Mouse (Mus musculus): ENCODE results near the gene Obscn. TPM values are rescaled to one million over a fixed set of nuclear protein-coding genes. Genes with fewer than 3 reads are reported as not detected.

The Obscn gene
- polyA plus RNA-seq, 1 experiment from 2014 or later: 0.70 TPM

- Histone ChIP-seq H3K9me3 (no peaks in the 10 kb centered on the region), H3K4me3 (replicated peaks) (no peak overlapping the region), H3K4me2 (no peak overlapping the region), H3K36me3 (peaks cover 47% of the 10 kb centered on the region), H3K9ac (replicated peaks) (no peak overlapping the region), H3K4me1 (replicated peaks) (peaks cover 35% of the 10 kb centered on the region), H3K27me3 (no peaks in the 10 kb centered on the region), H3K27ac (no peak overlapping the region)
- WGBS: 55% methylated on average over 14 of the region's 14 CpGs
- no peak for ATAC-seq (ENCODE audit: insufficient number of reproducible peaks, insufficient read depth, low FRiP score, low TSS enrichment, low read depth)
These were observed 154.4 kb downstream of the Obscn start for GRCm38 (mm10) chr11:58981541-58982447.

GRCm38 (mm10) chr11:58980381-58980990 is 155.7 kb downstream of the Obscn start:
- H3K9me3 ChIP-seq: no peaks in the 10 kb centered on the region
- H3K9ac ChIP-seq (replicated peaks): no peak overlapping the region
- H3K4me3 ChIP-seq (replicated peaks): no peak overlapping the region
- peaks cover 35% of the 10 kb centered on the region for H3K4me1 ChIP-seq (replicated peaks)
- H3K27me3 ChIP-seq: no peaks in the 10 kb centered on the region
- H3K27ac ChIP-seq: no peak overlapping the region
- no peak for ATAC-seq (ENCODE audit: insufficient number of reproducible peaks, insufficient read depth, low FRiP score, low TSS enrichment, low read depth)
- peaks cover 34% of the 10 kb centered on the region for H3K36me3 ChIP-seq
- WGBS: 66% methylated on average over 5 of the region's 5 CpGs
- peak overlapping the region; percentile 95; the same call in 1 of the 2 replicates for H3K4me2 ChIP-seq

GRCm38 (mm10) chr11:58979661-58980060 is 156.5 kb downstream of the Obscn start:
- Histone ChIP-seq H3K4me3 (replicated peaks) (peak overlapping the region; percentile 95), H3K9me3 (no peaks in the 10 kb centered on the region), H3K27me3 (no peaks in the 10 kb centered on the region), H3K4me2 (peak overlapping the region; percentile 95), H3K27ac (no peak overlapping the region), H3K9ac (replicated peaks) (peak overlapping the region; percentile 93; the same call in 1 of the 2 replicates), H3K4me1 (replicated peaks) (peaks cover 35% of the 10 kb centered on the region), H3K36me3 (peaks cover 28% of the 10 kb centered on the region)
- ATAC-seq (ENCODE audit: insufficient number of reproducible peaks, insufficient read depth, low FRiP score, low TSS enrichment, low read depth): no peak
- WGBS: 74% methylated on average over 7 of the region's 7 CpGs

GRCm38 (mm10) chr11:58979183-58979582 is 157.0 kb downstream of the Obscn start:
- 81% methylated on average over 3 of the region's 3 CpGs for WGBS
- peaks cover 35% of the 10 kb centered on the region for H3K4me1 ChIP-seq (replicated peaks)
- no peak for ATAC-seq (ENCODE audit: insufficient number of reproducible peaks, insufficient read depth, low FRiP score, low TSS enrichment, low read depth)

GRCm38 (mm10) chr11:58978706-58979030 is 157.5 kb downstream of the Obscn start:
- 4% methylated on average over 5 of the region's 5 CpGs for WGBS

More at GRCm38 (mm10) chr11:58979183-58979582, 157.0 kb downstream of the Obscn start:
- Histone ChIP-seq H3K4me2 (peak overlapping the region; percentile 95), H3K27me3 (no peaks in the 10 kb centered on the region), H3K36me3 (peaks cover 28% of the 10 kb centered on the region), H3K9me3 (no peaks in the 10 kb centered on the region), H3K27ac (no peak overlapping the region), H3K9ac (replicated peaks) (peak overlapping the region; percentile 93; the same call in 1 of the 2 replicates), H3K4me3 (replicated peaks) (peak overlapping the region; percentile 95)

GRCm38 (mm10) chr11:58978027-58978705 is 158.0 kb downstream of the Obscn start, which contains the start of gene Trim11:
TSS of gene Trim11 (plus strand) at chr11:58978093.
- under 1% methylated on average over 64 of the region's 64 CpGs for WGBS
- H3K27ac ChIP-seq: peak within 1 kb of the TSS; percentile 72
- peaks cover 23% of the 10 kb centered on the region for H3K36me3 ChIP-seq
- peak; percentile 79 for ATAC-seq (ENCODE audit: insufficient number of reproducible peaks, insufficient read depth, low FRiP score, low TSS enrichment, low read depth)
- H3K4me2 ChIP-seq: peak within 1 kb of the TSS; percentile 95
- H3K4me1 ChIP-seq (replicated peaks): peaks cover 35% of the 10 kb centered on the region
- no peaks in the 10 kb centered on the region for H3K9me3 ChIP-seq
- peak within 1 kb of the TSS; percentile 95 for H3K4me3 ChIP-seq (replicated peaks)
- no peaks in the 10 kb centered on the region for H3K27me3 ChIP-seq
- H3K9ac ChIP-seq (replicated peaks): peak within 1 kb of the TSS; percentile 93

More at GRCm38 (mm10) chr11:58978706-58979030, 157.5 kb downstream of the Obscn start:
- Histone ChIP-seq H3K4me2 (peak overlapping the region; percentile 95), H3K9ac (replicated peaks) (peak overlapping the region; percentile 93), H3K4me1 (replicated peaks) (peaks cover 35% of the 10 kb centered on the region), H3K27me3 (no peaks in the 10 kb centered on the region), H3K36me3 (peaks cover 24% of the 10 kb centered on the region), H3K27ac (0 out of 2 replicates have a peak overlapping the region, but pooled peaks have one; percentile 72), H3K9me3 (no peaks in the 10 kb centered on the region), H3K4me3 (replicated peaks) (peak overlapping the region; percentile 95)
- ATAC-seq (ENCODE audit: insufficient number of reproducible peaks, insufficient read depth, low FRiP score, low TSS enrichment, low read depth): no peak

- Histone ChIP-seq H3K9ac (replicated peaks) (peak overlapping the region; percentile 93), H3K9me3 (no peaks in the 10 kb centered on the region), H3K27me3 (no peaks in the 10 kb centered on the region), H3K4me3 (replicated peaks) (peak overlapping the region; percentile 95), H3K36me3 (peaks cover 18% of the 10 kb centered on the region), H3K4me2 (peak overlapping the region; percentile 95), H3K4me1 (replicated peaks) (peaks cover 35% of the 10 kb centered on the region), H3K27ac (peak overlapping the region; percentile 72)
- under 1% methylated on average over 21 of the region's 21 CpGs for WGBS
- no peak for ATAC-seq (ENCODE audit: insufficient number of reproducible peaks, insufficient read depth, low FRiP score, low TSS enrichment, low read depth)
These were observed 158.6 kb downstream of the Obscn start for GRCm38 (mm10) chr11:58977607-58978026.

GRCm38 (mm10) chr11:58977150-58977549 is 159.1 kb downstream of the Obscn start:
- Histone ChIP-seq H3K9ac (replicated peaks) (peak overlapping the region; percentile 93), H3K9me3 (no peaks in the 10 kb centered on the region), H3K27me3 (no peaks in the 10 kb centered on the region), H3K27ac (peak overlapping the region; percentile 72), H3K36me3 (peaks cover 18% of the 10 kb centered on the region), H3K4me1 (replicated peaks) (peaks cover 35% of the 10 kb centered on the region), H3K4me2 (peak overlapping the region; percentile 95), H3K4me3 (replicated peaks) (peak overlapping the region; percentile 95)
- ATAC-seq (ENCODE audit: insufficient number of reproducible peaks, insufficient read depth, low FRiP score, low TSS enrichment, low read depth): no peak
- under 1% methylated on average over 29 of the region's 29 CpGs for WGBS

GRCm38 (mm10) chr11:58974414-58974813 is 161.8 kb downstream of the Obscn start:
- 81% methylated on average over 3 of the region's 3 CpGs for WGBS
- Histone ChIP-seq H3K4me1 (replicated peaks) (peaks cover 13% of the 10 kb centered on the region), H3K9ac (replicated peaks) (no peak overlapping the region), H3K9me3 (no peaks in the 10 kb centered on the region), H3K27me3 (no peaks in the 10 kb centered on the region), H3K36me3 (peaks cover 39% of the 10 kb centered on the region), H3K27ac (no peak overlapping the region), H3K4me3 (replicated peaks) (no peak overlapping the region), H3K4me2 (no peak overlapping the region)
- no peak for ATAC-seq (ENCODE audit: insufficient number of reproducible peaks, insufficient read depth, low FRiP score, low TSS enrichment, low read depth)

GRCm38 (mm10) chr11:58971796-58972195 is 164.4 kb downstream of the Obscn start:
- H3K9ac ChIP-seq (replicated peaks): no peak overlapping the region

More at GRCm38 (mm10) chr11:58971796-58972195, 164.4 kb downstream of the Obscn start:
- H3K4me1 ChIP-seq (replicated peaks): 0 out of 2 replicates have a peak, but pooled peaks cover under 1% of the 10 kb centered on the region
- WGBS: 91% methylated on average over 3 of the region's 3 CpGs
- peaks cover 54% of the 10 kb centered on the region for H3K36me3 ChIP-seq
- H3K4me2 ChIP-seq: no peak overlapping the region
- no peak for ATAC-seq (ENCODE audit: insufficient number of reproducible peaks, insufficient read depth, low FRiP score, low TSS enrichment, low read depth)
- no peaks in the 10 kb centered on the region for H3K27me3 ChIP-seq
- H3K4me3 ChIP-seq (replicated peaks): no peak overlapping the region
- no peak overlapping the region for H3K27ac ChIP-seq
- H3K9me3 ChIP-seq: no peaks in the 10 kb centered on the region
